Mouse (Mus musculus): ENCODE measurements around the gene Xpc. TPM values are rescaled to one million over a fixed set of nuclear protein-coding genes. Genes with fewer than 3 reads are reported as not detected.

The Xpc gene
- total RNA-seq (2023): 10 to 100 TPM; 25.7 to 27.5 TPM

GRCm38 (mm10) chr6:91515545-91516449 is at the start of gene Xpc, which contains the start of gene Lsm3:
Xpc (minus strand) TSS chr6:91515888.
Lsm3 (plus strand) TSS chr6:91515928.

GRCm38 (mm10) chr6:91472868-91473804 is 42.6 kb downstream of the Xpc start, which contains the start of the genes Chchd4 and Tmem43:
Chchd4 (minus strand) TSS chr6:91473546.
Tmem43 (plus strand) TSS chr6:91473703.

Other genes starting within 250 kb of the Xpc start
- gene Wnt7a, start 104.5 kb downstream of the Xpc start, total RNA-seq (2023): not detected
- gene Chchd4, start 42.3 kb downstream of the Xpc start, total RNA-seq (2023): 1 to 10 TPM; 4.0 to 4.4 TPM
- 100 to 1,000 TPM; 103 to 106 TPM for gene Tmem43, start 42.2 kb downstream of the Xpc start, total RNA-seq (2023)
- gene Lsm3, start within 50 bp of the Xpc start, total RNA-seq (2023): 10 to 100 TPM; 54.2 to 54.5 TPM
- gene Slc6a6, start 168.2 kb upstream of the Xpc start, total RNA-seq (2023): 100 to 1,000 TPM; 195 to 242 TPM